Mouse (Mus musculus) frontal cortex, adult (tissue): ENCODE results near the gene Inafm1.
"Not testable (repeated sequence)": the region's sequence is repeated elsewhere in the genome, so short reads cannot be mapped to it uniquely, and the experiment has no call there.

Source experiments
- ATAC-seq: cut with Nextera tagmentation; 2 replicates; pipeline ENCODE4 v1.9.2; 2017; ENCODE audit warnings: mild to moderate bottlenecking, moderate library complexity, mixed read lengths; ENCODE audit not compliant: low TSS enrichment

Inafm1 gene

DNA sequence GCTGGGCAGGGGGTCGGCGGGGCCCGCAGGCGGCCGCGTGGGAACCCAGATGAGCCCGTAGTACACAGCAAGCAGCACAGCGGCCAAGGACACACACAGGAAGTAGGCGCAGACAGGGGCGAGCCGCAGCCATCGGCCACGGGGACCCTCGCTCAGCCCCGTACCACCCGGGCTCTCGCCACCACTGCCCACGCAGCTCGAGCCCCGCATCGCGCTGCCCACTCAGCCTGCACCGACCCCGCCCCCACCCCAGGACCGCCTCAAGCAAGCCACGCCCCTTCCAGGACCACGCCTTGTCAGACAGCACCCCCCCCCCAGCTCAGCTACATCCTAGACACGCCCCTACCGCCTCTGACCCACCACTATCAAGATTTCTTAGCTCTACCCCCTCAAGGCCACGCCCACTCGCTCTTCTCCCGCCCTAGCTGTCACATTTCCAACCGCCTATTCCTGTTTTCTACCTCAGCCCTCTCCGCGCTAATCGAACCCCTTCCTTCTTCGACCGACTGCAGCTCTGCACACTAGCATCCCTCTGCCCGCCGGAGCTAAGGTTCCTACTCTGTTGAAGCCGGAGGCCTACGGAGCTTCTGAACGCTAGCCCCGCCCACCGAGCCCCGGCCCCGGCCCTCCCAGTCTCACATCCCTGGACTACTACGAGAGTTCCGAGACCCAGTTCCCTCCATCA lies at the start of gene Inafm1:
Inafm1 (minus strand) TSS at position 537 of the 685 bp plus-strand sequence.
- peak; percentile 45 for ATAC-seq

- ATAC-seq: no peak
These were observed 47.1 kb upstream of the Inafm1 start for GRCm38 (mm10) chr7:16320479-16320878.

GRCm38 (mm10) chr7:16319216-16319615 lies 45.8 kb upstream of the Inafm1 start:
- no peak for ATAC-seq

GRCm38 (mm10) chr7:16317094-16317493 lies 43.7 kb upstream of the Inafm1 start:
- ATAC-seq: no peak

DNA sequence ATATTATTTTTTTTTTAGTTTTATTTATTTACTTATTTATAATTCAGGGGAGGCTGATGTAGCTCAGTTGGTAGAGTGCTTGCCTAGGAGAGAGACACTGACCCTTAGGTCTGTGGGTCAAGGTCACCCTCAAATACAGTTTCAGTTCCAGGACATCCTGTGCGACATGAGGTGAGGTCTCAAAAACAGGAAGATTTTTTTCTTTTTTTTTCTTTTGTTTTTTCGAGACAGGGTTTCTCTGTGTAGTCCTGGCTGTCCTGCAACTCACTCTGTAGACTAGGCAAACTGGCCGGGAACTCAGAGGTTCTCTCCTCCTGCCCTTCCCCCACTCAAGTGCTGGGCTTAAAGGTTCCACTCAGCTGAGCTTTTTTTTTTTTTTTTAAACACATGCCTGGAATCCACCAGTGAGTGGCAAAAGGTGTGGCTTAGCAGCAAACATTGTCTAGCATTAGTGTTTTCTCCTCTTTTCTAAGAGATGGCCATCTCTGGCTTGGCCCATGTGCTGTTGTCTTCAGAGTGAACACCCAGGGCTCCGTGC lies 41.9 kb upstream of the Inafm1 start:
- ATAC-seq: no peak

DNA sequence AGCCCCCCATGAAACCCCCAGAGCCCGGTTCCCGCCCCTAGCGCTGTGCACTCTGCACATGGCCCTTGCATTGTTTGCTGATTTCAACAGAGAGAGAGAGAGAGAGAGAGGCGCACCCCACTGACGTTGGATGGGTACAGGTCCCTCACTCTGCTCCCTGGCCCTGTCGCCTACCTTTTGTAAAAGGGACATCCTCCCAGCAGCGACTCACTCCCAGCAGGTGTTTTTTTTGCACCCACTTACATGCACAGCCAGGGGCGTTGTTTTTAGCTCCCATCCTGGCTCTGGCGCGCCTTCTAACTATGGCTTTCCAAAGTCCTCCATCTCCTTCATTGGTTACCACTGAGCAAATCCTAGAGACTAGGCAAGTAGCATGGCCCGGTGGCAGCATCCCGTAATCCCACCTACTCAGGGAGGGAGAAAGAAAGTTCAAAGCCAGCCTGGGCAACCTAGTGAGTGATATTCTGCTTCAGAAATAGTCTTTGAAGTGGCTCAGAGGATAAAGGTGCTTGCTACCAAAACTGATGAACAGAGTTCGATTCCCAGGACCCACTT lies 40.9 kb upstream of the Inafm1 start:
- ATAC-seq: peak; percentile 25

- peak; percentile 41 for ATAC-seq
These were observed 40.2 kb upstream of the Inafm1 start for GRCm38 (mm10) chr7:16313481-16314220.

GRCm38 (mm10) chr7:16312672-16313311 lies 39.4 kb upstream of the Inafm1 start:
- ATAC-seq: no peak

DNA sequence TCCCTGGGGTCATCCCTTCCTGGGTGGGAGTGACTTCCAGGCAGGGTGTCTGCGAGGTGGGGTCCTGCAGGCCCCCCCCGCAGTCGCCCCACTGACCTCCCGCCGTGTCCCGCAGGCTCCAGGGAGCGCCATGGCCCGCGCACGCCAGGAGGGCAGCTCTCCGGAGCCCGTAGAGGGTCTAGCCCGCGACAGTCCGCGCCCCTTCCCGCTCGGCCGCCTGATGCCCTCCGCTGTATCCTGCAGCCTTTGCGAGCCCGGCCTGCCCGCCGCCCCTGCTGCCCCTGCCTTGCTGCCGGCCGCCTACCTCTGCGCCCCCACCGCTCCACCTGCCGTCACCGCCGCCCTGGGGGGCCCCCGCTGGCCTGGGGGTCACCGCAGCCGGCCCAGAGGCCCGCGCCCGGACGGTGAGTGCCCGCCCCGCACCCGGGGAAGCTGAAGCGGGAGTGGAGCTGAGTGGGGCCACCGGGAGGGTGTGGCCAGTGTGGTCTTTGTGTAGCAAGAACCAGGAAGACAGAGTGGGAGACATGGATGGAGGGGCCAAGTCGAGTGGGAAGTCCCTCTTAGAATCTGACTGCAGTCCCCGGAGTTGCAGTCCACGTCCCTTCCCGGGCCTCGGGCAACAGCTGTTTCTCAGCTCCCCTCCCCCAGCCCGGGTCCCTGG lies 38.7 kb upstream of the Inafm1 start:
- no peak for ATAC-seq

DNA sequence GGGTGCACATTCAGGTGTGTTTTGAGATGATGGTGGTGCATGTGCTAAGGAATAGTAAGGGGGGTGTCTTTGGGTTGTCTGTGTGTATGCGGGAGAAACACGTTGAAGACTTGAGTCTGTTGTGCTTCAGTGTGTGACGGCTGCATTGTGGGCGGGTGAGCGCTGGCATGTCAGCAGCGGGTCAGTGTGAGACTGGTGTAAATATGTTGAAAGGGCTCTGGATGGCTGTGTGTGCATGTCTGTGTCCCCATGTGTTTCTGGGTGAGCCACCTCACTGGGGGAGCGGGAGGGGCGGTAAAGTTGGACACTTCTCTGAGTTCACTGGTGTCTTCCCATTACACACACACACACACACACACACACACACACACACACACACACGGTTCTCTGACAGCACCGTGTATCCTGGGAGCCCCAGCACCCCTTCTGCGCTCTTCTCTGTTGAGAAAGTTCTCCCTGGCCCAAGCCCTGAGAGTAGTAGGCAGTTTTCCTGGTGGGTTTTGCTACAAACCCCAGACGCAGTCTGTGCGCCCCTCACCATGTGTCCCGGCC lies 38.1 kb upstream of the Inafm1 start:
- no peak for ATAC-seq

- no peak for ATAC-seq
These were observed 37.4 kb upstream of the Inafm1 start for GRCm38 (mm10) chr7:16310521-16311452.

DNA sequence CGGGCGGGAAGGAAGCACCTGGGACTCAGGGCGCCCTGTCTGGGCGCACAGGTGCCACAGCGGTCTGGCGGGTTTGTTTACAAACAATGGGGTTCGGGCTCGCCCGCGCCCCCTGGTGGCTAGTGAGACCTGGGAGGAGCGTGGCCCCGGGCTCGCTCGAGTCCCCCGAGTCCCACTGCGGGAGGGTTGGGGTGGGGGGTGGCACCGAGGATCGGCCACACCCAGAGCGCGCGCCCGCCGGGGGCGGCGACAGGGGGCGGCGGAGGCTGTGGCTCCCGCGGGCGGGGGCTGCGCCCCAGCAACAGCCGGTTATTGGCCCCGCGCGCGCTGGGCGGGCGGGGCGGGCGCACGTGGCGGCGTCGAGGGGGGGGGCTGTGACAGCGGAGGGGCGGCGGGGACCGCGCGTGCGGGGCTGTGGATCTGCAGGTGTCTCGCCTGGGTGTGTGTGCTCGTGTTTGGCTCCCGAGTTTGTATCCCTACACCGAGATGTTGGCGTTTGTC lies 36.7 kb upstream of the Inafm1 start:
- ATAC-seq: peak; percentile 7; the same call in 1 of the 2 replicates

- peak; percentile 11 for ATAC-seq
These were observed 36.1 kb upstream of the Inafm1 start for GRCm38 (mm10) chr7:16309318-16310019.

- ATAC-seq: no peak; the same call in 1 of the 2 replicates
These were observed 35.3 kb upstream of the Inafm1 start for GRCm38 (mm10) chr7:16308555-16309317.

GRCm38 (mm10) chr7:16308093-16308492 lies 34.7 kb upstream of the Inafm1 start, which contains the start of gene Bbc3:
Gene Bbc3 (plus strand): TSS chr7:16308393.
- not testable (repeated sequence) for ATAC-seq

- not testable (repeated sequence) for ATAC-seq
These were observed 33.7 kb upstream of the Inafm1 start for GRCm38 (mm10) chr7:16307141-16307540.

DNA sequence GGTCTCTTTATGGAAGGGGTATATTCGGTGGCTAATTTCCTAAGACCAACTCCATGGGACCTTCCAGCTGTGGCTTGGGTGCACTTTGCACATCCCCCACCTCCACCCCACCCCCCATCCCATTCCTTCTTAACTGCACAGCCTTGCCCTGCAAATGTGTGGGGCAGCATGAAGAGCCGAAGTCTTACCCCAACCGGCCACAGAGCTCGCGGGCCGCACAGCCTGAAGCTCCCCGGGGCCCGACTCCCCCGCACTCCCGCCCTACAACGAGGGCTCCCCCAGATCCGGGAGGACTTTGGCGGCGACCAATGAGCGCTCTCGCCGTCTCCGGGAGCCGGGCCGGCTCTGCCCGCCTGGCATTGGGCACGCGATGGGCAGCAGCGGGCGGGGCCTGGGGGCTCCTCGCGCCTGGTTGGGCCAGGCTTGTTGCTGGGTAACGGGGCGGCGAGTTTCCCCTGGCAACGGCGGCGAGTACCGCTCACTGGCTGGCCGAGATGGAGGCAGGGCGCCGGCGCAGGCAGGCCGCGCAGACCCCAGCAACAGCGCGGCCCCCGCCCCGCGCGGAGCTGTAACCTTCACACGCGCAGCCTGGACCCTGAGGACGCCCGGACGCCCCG lies 26.1 kb upstream of the Inafm1 start:
- ATAC-seq: peak; percentile 85

DNA sequence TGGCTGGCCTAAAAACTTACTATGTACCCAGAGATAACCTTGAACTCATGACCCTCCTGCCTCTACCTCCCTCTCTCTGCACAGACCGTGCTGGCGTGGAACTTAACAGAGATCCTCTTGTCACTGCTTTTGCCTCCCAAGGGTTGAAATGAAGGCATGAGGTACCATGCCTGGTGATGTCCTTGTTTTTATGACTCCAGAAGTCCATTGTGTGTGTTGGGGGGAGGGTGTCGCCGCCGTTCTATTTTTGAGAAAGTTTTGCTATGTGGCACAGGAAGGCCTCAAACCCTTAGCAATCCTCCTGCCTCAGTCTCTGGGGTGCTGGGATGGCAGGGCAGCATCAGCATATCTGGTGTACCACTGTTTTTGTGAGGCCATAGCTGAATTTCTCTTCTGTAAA lies 25.5 kb upstream of the Inafm1 start:
- ATAC-seq: no peak
